Mouse (Mus musculus): Measurements from ENCODE around the gene Efcab14.

DNA sequence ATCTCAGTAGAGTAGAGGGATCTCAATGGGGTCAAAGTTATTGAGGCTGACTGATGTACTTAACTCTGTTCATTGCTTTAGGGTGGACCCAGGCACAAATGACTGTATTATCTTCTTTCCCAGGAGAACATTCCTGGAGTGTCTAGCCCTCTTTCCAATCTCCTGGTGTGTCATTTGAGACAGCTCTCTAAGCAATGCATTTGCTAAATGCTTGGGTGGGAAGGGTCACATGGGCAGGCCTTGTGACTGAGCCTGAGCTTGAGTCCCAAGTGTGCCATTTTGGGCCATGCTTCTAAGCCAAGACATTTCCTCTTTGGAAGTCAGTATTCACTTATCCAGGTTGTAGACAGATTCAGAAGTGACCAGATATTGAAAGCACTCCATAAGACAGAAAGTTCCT is 83.9 kb downstream of the Efcab14 start:
- TF ChIP-seq POLR2A (IDR thresholded peaks at IDR 0.05; ENCODE audit: borderline replicate concordance, low read depth, low read length) = no peak
- no peak for TF ChIP-seq CTCF (IDR thresholded peaks at IDR 0.05; ENCODE audit: low read depth, low read length)
